Mouse (Mus musculus): ENCODE measurements around the gene Cfap99. TPM values are rescaled to one million over a fixed set of nuclear protein-coding genes. Genes with fewer than 3 reads are reported as not detected.

Cfap99 gene
- polyA plus RNA-seq (2015; fragmentation: Illumina TruSeq; extraction: RNeasy Lipid Tissue Mini Kit (QIAGEN cat#74804); ENCODE audit: insufficient read depth, low replicate concordance): not detected

DNA sequence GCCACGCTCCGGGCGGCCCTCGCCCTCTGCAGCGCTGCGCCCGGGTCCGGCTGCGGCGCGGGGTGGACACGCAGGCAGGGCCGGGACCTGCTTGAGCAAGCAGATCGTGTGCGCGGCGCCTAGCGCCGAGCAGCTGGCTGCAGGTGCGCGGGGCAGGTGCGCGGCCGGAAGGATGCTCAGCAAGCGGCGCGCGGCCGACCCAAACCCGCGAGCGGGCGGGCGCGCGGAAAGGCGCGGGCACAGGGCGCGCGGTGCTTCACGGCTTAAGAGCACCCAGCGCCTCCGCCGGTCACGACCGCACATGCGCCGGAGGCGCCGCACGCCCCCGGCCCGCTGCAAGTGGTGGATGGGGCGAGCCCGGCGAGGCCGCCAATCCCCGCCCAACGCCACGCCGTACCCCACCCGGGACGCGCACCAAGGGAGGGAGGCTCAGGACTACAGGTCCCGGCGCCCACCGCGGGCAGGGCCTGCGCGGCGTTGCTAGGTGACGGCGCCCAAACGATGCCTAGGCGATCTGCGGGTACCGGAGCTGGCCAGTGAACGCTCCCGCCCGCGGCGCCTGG lies at the start of gene Cfap99, which contains the start of gene Zfyve28:
Cfap99 (plus strand) TSS at position 447 of the 563 bp plus-strand sequence.
Zfyve28 (minus strand) TSS at position 296 of the 563 bp plus-strand sequence.

DNA sequence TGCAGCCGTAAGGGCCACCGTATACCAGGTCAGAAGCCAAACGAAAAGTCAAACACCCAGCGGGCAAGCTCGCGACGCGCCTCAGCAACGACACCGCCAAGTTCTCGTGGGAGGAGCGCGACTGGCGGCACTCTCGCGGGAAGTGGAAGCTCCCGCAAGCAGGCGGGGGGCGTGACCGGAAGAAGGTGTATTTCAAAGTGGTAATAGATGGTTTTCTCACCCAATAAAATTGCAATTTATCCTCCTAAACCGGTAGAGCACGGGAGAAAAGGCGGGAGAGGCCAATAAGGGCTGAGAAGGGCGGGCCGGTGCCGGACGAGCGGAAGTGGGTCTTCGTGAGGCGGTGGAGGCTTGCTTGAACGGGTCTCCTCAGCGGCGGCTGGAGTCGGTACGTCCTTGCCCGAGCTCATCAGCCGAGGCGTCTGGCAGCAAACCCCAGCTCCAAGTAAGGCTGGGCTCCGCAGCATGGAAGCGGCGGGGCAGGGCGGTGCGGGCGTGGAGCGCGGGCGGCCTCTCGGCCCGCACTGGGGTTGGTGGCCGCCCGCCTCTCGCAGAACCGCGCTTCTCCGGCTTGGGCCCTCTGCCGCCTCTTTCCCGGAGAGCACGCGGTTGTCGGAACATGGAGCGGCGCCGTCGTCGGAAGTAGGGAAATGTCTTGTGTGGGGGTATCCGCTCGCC lies 47.8 kb downstream of the Cfap99 start, which contains the start of gene Rnf4:
Rnf4 (plus strand) TSS at position 193 of the 678 bp plus-strand sequence.

DNA sequence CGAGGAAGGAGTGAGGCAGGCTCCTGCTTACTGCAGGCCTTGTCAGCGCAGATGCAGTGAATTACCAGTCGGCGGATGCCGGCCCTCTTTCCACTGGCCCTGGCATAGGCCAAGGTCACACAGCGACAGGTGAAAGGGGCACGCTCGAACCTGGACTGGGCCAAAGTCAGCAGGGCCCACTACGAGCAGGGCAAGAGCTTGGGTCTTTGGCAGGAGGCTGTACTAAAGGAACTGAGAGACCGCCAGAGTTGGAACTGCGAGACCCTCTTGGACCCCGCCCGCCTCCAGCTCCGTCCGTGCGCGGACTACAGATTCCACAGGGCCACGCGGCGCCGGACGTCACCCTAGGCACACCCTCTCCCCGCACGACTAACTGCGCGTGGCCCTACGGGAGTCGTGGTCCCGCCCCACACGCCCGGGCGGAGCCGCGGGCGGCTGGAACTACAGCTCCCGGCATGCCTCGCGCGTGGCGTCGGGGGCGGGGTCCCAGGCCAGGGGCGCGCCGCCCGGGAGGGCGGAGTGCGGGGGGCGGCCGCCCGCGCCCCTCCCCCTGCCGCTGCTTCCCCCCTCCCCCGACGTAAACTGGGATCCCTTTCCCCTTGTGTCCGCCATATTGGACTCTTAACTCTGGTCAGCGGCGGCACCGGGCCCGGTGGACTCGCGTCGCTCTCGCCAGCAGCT lies 81.1 kb downstream of the Cfap99 start, which contains the start of gene Fam193a:
Fam193a (plus strand) TSS at position 593 of the 681 bp plus-strand sequence.

Other genes starting within 250 kb of the Cfap99 start
- 1.8 TPM for gene Poln, start 119.2 kb upstream of the Cfap99 start, polyA plus RNA-seq (2015; fragmentation: Illumina TruSeq; extraction: RNeasy Lipid Tissue Mini Kit (QIAGEN cat#74804); ENCODE audit: insufficient read depth, low replicate concordance)
- 58.6 TPM for gene Haus3, start 119.1 kb upstream of the Cfap99 start, polyA plus RNA-seq (2015; fragmentation: Illumina TruSeq; extraction: RNeasy Lipid Tissue Mini Kit (QIAGEN cat#74804); ENCODE audit: insufficient read depth, low replicate concordance)
- 69.8 TPM for gene Mxd4, start 100.9 kb upstream of the Cfap99 start, polyA plus RNA-seq (2015; fragmentation: Illumina TruSeq; extraction: RNeasy Lipid Tissue Mini Kit (QIAGEN cat#74804); ENCODE audit: insufficient read depth, low replicate concordance)
- gene Zfyve28, start 151 bp upstream of the Cfap99 start, polyA plus RNA-seq (2015; fragmentation: Illumina TruSeq; extraction: RNeasy Lipid Tissue Mini Kit (QIAGEN cat#74804); ENCODE audit: insufficient read depth, low replicate concordance): 1.8 TPM
- 121 TPM for gene Rnf4, start 47.7 kb downstream of the Cfap99 start, polyA plus RNA-seq (2015; fragmentation: Illumina TruSeq; extraction: RNeasy Lipid Tissue Mini Kit (QIAGEN cat#74804); ENCODE audit: insufficient read depth, low replicate concordance)
- 33.6 TPM for gene Fam193a, start 81.3 kb downstream of the Cfap99 start, polyA plus RNA-seq (2015; fragmentation: Illumina TruSeq; extraction: RNeasy Lipid Tissue Mini Kit (QIAGEN cat#74804); ENCODE audit: insufficient read depth, low replicate concordance)
- gene Tnip2, start 225.4 kb downstream of the Cfap99 start, polyA plus RNA-seq (2015; fragmentation: Illumina TruSeq; extraction: RNeasy Lipid Tissue Mini Kit (QIAGEN cat#74804); ENCODE audit: insufficient read depth, low replicate concordance): 32.8 TPM
- gene Sh3bp2, start 237.2 kb downstream of the Cfap99 start, polyA plus RNA-seq (2015; fragmentation: Illumina TruSeq; extraction: RNeasy Lipid Tissue Mini Kit (QIAGEN cat#74804); ENCODE audit: insufficient read depth, low replicate concordance): 43.5 TPM